Mouse (Mus musculus) cerebellum, postnatal 4 days (tissue): Measurements from ENCODE around the gene Polr3h.
"Not testable (repeated sequence)": the region's sequence is repeated elsewhere in the genome, so short reads cannot be mapped to it uniquely, and the experiment has no call there.

ENCODE experiments used
- DNase-seq, 2 experiments: peaks; one replicate each; pipeline ENCODE4 v3.0.0; 2022; ENCODE audit warnings: low spot score in 2 of 2, mixed read lengths in 1 of 2

The Polr3h gene

GRCm38 (mm10) chr15:81925760-81926445 is at the start of gene Polr3h:
Polr3h (minus strand) TSS chr15:81926240.
- DNase-seq: peak; percentile 89 to 96

- DNase-seq: not testable (repeated sequence)
Observed at GRCm38 (mm10) chr15:81975156-81975555, 49.1 kb upstream of the Polr3h start.

- DNase-seq: not testable (repeated sequence)
Observed at GRCm38 (mm10) chr15:81970498-81970897, 44.5 kb upstream of the Polr3h start.

- DNase-seq: not testable (repeated sequence)
Observed at GRCm38 (mm10) chr15:81969635-81970034, 43.6 kb upstream of the Polr3h start.

GRCm38 (mm10) chr15:81969173-81969572 is 43.1 kb upstream of the Polr3h start:
- DNase-seq: no peak

GRCm38 (mm10) chr15:81968447-81968846 is 42.4 kb upstream of the Polr3h start:
- DNase-seq: no peak

GRCm38 (mm10) chr15:81967821-81968220 is 41.8 kb upstream of the Polr3h start:
- no peak for DNase-seq

- no peak for DNase-seq
Observed at GRCm38 (mm10) chr15:81966062-81966829, 40.2 kb upstream of the Polr3h start.

- DNase-seq: no peak
Observed at GRCm38 (mm10) chr15:81964980-81965545, 39.0 kb upstream of the Polr3h start.

GRCm38 (mm10) chr15:81964262-81964661 is 38.2 kb upstream of the Polr3h start:
- DNase-seq: no peak

- DNase-seq: no peak
Observed at GRCm38 (mm10) chr15:81961078-81961451, 35.0 kb upstream of the Polr3h start.

GRCm38 (mm10) chr15:81960171-81961077 is 34.4 kb upstream of the Polr3h start, which contains the start of gene Pmm1:
Pmm1 (minus strand) TSS chr15:81960930.
- peak; percentile 85 to 96 for DNase-seq

GRCm38 (mm10) chr15:81958906-81959305 is 32.9 kb upstream of the Polr3h start:
- DNase-seq: no peak

GRCm38 (mm10) chr15:81957598-81957997 is 31.6 kb upstream of the Polr3h start:
- no peak for DNase-seq

GRCm38 (mm10) chr15:81956457-81956856 is 30.4 kb upstream of the Polr3h start:
- DNase-seq: peak in 1 of 2 experiments; percentile 70

GRCm38 (mm10) chr15:81955414-81955813 is 29.4 kb upstream of the Polr3h start:
- DNase-seq: no peak

GRCm38 (mm10) chr15:81954716-81955115 is 28.7 kb upstream of the Polr3h start:
- DNase-seq: no peak

- no peak for DNase-seq
Observed at GRCm38 (mm10) chr15:81954151-81954583, 28.1 kb upstream of the Polr3h start.

- no peak for DNase-seq
Observed at GRCm38 (mm10) chr15:81952310-81952709, 26.3 kb upstream of the Polr3h start.

GRCm38 (mm10) chr15:81951159-81951558 is 25.1 kb upstream of the Polr3h start:
- no peak for DNase-seq

- DNase-seq: no peak
Observed at GRCm38 (mm10) chr15:81950716-81951115, 24.7 kb upstream of the Polr3h start.
